Mouse (Mus musculus) cortical plate, adult 2 months (tissue): ENCODE data around the gene B3galt1. TPM values are rescaled to one million over a fixed set of nuclear protein-coding genes. Genes with fewer than 3 reads are reported as not detected.

ENCODE experiments used
- H3K27ac ChIP-seq: fragments of 200-500 bp; 2 replicates; pipeline ENCODE4 v1.5.1; 2012; ENCODE audit warnings: low read length, control low read depth, inconsistent platforms; ENCODE audit not compliant: insufficient read depth
- H3K4me1 ChIP-seq: fragments of 200-500 bp; 2 replicates; pipeline ENCODE4 v1.6.1; 2011; ENCODE audit warnings: low read length; ENCODE audit not compliant: control insufficient read depth, insufficient read depth
- H3K4me3 ChIP-seq: fragments of 200-500 bp; 2 replicates; pipeline ENCODE4 v1.5.1; 2011; ENCODE audit warnings: mild to moderate bottlenecking, low read length, control low read depth; ENCODE audit not compliant: insufficient read depth
- CTCF ChIP-seq: fragments of 200-500 bp; IDR thresholded peaks from 2 replicates; pipeline ENCODE4 v1.5.1; 2011; ENCODE audit warnings: mild to moderate bottlenecking, control low read depth, low read length; ENCODE audit not compliant: insufficient read depth; ENCODE audit errors: extremely low read depth
- POLR2A ChIP-seq: fragments of 200-500 bp; IDR thresholded peaks from 2 replicates; pipeline ENCODE4 v1.6.1; 2011; ENCODE audit warnings: mild to moderate bottlenecking, low read length, control low read depth; ENCODE audit not compliant: insufficient read depth; ENCODE audit errors: extremely low read depth
- polyA plus RNA-seq: library from polyadenylated mRNA; depleted of rRNA; stranded (reverse); fragments of >200 nt; gene quantifications from 2 replicates; pipeline ENCODE4 v1.2.3, GENCODE M21; 2012; rRNA removed

The B3galt1 gene
- 26.2 and 28.1 TPM in 2 replicates for polyA plus RNA-seq

GRCm38 (mm10) chr2:67565480-67566331 lies at the start of gene B3galt1:
TSS of gene B3galt1 (plus strand) at chr2:67565871.
- Histone ChIP-seq H3K4me3 (peak within 1 kb of the TSS; percentile 86), H3K4me1 (peaks cover 2% of the 10 kb centered on the region; the same call in 1 of the 2 replicates), H3K27ac (peak within 1 kb of the TSS; percentile 98)
- peak; percentile 43; the same call in 1 of the 2 replicates for TF ChIP-seq POLR2A
- no peak for TF ChIP-seq CTCF

GRCm38 (mm10) chr2:67516405-67516804 lies 49.3 kb upstream of the B3galt1 start:
- Histone ChIP-seq H3K27ac (no peak overlapping the region), H3K4me3 (peak overlapping the region; percentile 59), H3K4me1 (no peaks in the 10 kb centered on the region)
- TF ChIP-seq CTCF = no peak

GRCm38 (mm10) chr2:67535347-67535746 lies 30.3 kb upstream of the B3galt1 start:
- H3K4me3 ChIP-seq = no peak overlapping the region
- no peak for TF ChIP-seq POLR2A
- TF ChIP-seq CTCF = peak; percentile 59
- no peak overlapping the region for H3K27ac ChIP-seq
- H3K4me1 ChIP-seq = no peaks in the 10 kb centered on the region

GRCm38 (mm10) chr2:67539426-67539825 lies 26.2 kb upstream of the B3galt1 start:
- Histone ChIP-seq H3K4me1 (peaks cover 2% of the 10 kb centered on the region; the same call in 1 of the 2 replicates), H3K4me3 (no peak overlapping the region), H3K27ac (no peak overlapping the region)
- TF ChIP-seq POLR2A (no peak), CTCF (no peak)

GRCm38 (mm10) chr2:67541957-67542696 lies 23.5 kb upstream of the B3galt1 start:
- H3K27ac ChIP-seq = no peak overlapping the region

GRCm38 (mm10) chr2:67544426-67544825 lies 21.2 kb upstream of the B3galt1 start:
- no peak for TF ChIP-seq POLR2A
- no peak for TF ChIP-seq CTCF
- Histone ChIP-seq H3K4me3 (no peak overlapping the region), H3K4me1 (peaks cover 2% of the 10 kb centered on the region; the same call in 1 of the 2 replicates), H3K27ac (no peak overlapping the region)

More at GRCm38 (mm10) chr2:67541957-67542696, 23.5 kb upstream of the B3galt1 start:
- no peak for TF ChIP-seq CTCF
- TF ChIP-seq POLR2A = no peak
- H3K4me3 ChIP-seq = no peak overlapping the region
- H3K4me1 ChIP-seq = peaks cover 2% of the 10 kb centered on the region; the same call in 1 of the 2 replicates

GRCm38 (mm10) chr2:67564851-67565479 lies 706 bp upstream of the B3galt1 start:
- Histone ChIP-seq H3K27ac (peak overlapping the region; percentile 98), H3K4me3 (peak overlapping the region; percentile 86), H3K4me1 (peaks cover 2% of the 10 kb centered on the region; the same call in 1 of the 2 replicates)
- TF ChIP-seq POLR2A = no peak
- TF ChIP-seq CTCF = peak; percentile 29; the same call in 1 of the 2 replicates

GRCm38 (mm10) chr2:67566566-67566965 lies 895 bp downstream of the B3galt1 start:
- Histone ChIP-seq H3K4me3 (peak overlapping the region; percentile 86), H3K27ac (peak overlapping the region; percentile 83; the same call in 1 of the 2 replicates), H3K4me1 (peaks cover 2% of the 10 kb centered on the region; the same call in 1 of the 2 replicates)
- TF ChIP-seq CTCF (no peak), POLR2A (no peak)

- TF ChIP-seq CTCF = no peak
- no peak for TF ChIP-seq POLR2A
- Histone ChIP-seq H3K4me3 (peak overlapping the region; percentile 86), H3K4me1 (peaks cover 2% of the 10 kb centered on the region; the same call in 1 of the 2 replicates), H3K27ac (no peak overlapping the region)
Measured at GRCm38 (mm10) chr2:67567141-67567680, 1.5 kb downstream of the B3galt1 start.
